ENCODE assay signal across 22 mouse cellular contexts in the genomic region with DNA sequence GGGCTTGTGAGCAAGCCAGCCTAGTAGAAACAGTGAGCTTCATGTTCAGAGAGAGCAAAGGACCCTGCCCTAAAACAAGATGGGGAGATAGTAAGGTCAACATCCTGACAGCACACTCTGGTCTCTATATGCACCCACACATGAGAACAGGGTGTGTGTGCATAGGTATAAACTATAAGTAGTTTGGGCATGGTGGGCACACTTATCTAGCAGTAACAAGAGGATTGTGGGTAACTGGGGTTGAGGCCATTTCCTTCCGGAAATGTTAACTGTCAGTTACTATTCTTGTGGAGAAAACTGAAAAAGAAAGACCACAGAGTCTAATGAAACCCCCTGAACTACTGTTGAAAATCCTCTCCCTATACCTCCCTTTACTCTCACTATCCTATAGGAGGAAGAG.
DNase-seq lines count a peak whose midpoint lies in the region; ATAC-seq and TF ChIP-seq lines count a peak whose summit lies in the region.
"Had no signal": no experiment of that assay in that cellular context is flagged by ENCODE, and none has a peak within 500 bp of the region (broad histone marks: within the 10 kb centered on the region; RNA-seq: fewer than 3 reads in every experiment).

No protein-coding gene starts in this region.

- DNase-seq in layer of hippocampus, adult 2 months (ENCODE audit: low spot score in 2 of 2): no peak
- no peak for DNase-seq in layer of hippocampus, adult 11-12 months (ENCODE audit: low spot score)
- DNase-seq in adrenal gland, adult 18-20 months (ENCODE audit: low spot score in 2 of 2): no peak
- DNase-seq: adrenal gland, adult 2 months; adrenal gland, postnatal 10 days; adrenal gland, postnatal 25 days; cerebellum, adult 11 months; cerebellum, adult 18-20 months; cerebellum, adult 8-10 months; cerebellum, adult 9-11 months; cerebellum, postnatal 14 days; cerebellum, postnatal 36 days; forebrain, postnatal 0 days had no signal

- peaks cover 74% of the 10 kb centered on the region for H3K4me1 ChIP-seq in megakaryocyte, embryonic 14.5 days
- H3K4me1 ChIP-seq: embryonic facial prominence, embryonic 10.5 days; embryonic facial prominence, embryonic 12.5 days had no signal

- no peak overlapping the region for H3K4me3 ChIP-seq in layer of hippocampus, adult 2 months
- H3K4me3 ChIP-seq in megakaryocyte, embryonic 14.5 days (replicated peaks): peak overlapping the region; percentile 77
- H3K4me3 ChIP-seq: embryonic facial prominence, embryonic 10.5 days; embryonic facial prominence, embryonic 12.5 days; forebrain, embryonic 13.5 days; forebrain, embryonic 15.5 days had no signal

- peaks cover 42% of the 10 kb centered on the region for H3K36me3 ChIP-seq in megakaryocyte, embryonic 14.5 days (replicated peaks; ENCODE audit: low read length)
- H3K36me3 ChIP-seq: embryonic facial prominence, embryonic 10.5 days; embryonic facial prominence, embryonic 12.5 days; forebrain, embryonic 15.5 days had no signal

- H3K27ac ChIP-seq in layer of hippocampus, adult 2 months: peak overlapping the region; percentile 79
- H3K27ac ChIP-seq: embryonic facial prominence, embryonic 10.5 days; embryonic facial prominence, embryonic 12.5 days; forebrain, embryonic 13.5 days; forebrain, embryonic 15.5 days had no signal

- H3K9me3 ChIP-seq in megakaryocyte, embryonic 14.5 days: no peaks in the 10 kb centered on the region
- H3K9me3 ChIP-seq: embryonic facial prominence, embryonic 10.5 days; embryonic facial prominence, embryonic 12.5 days; forebrain, embryonic 13.5 days; forebrain, embryonic 15.5 days had no signal

- H3K27me3 ChIP-seq in megakaryocyte, embryonic 14.5 days (replicated peaks): no peaks in the 10 kb centered on the region
- H3K27me3 ChIP-seq: embryonic facial prominence, embryonic 12.5 days; forebrain, embryonic 13.5 days; forebrain, embryonic 15.5 days; Patski had no signal

- no peak for ATAC-seq in megakaryocyte, adult 5-6 weeks (ENCODE audit: poor library complexity, severe bottlenecking)
- ATAC-seq in common myeloid progenitor, adult 5-6 weeks (replicated peaks; ENCODE audit: low read depth, poor library complexity, severe bottlenecking): peak; percentile 53
- ATAC-seq: activated CD4-positive, CD25-positive, alpha-beta regulatory T cell, adult 4 months; forebrain, embryonic 13.5 days; forebrain, embryonic 15.5 days; forebrain, postnatal 0 days; Patski had no signal

- TF ChIP-seq CTCF in layer of hippocampus, adult 2 months (conservative IDR thresholded peaks at IDR 0.05): no peak
